Mouse (Mus musculus) lung, embryonic 14.5 days (tissue): ENCODE measurements around the gene Fam45a. TPM values are rescaled to one million over a fixed set of nuclear protein-coding genes. Genes with fewer than 3 reads are reported as not detected.

ENCODE experiments used
- ATAC-seq: fragments of 200-750 bp; cut with Nextera tagmentation; 2 replicates; pipeline ENCODE4 v1.8.0; 2017; ENCODE audit warnings: mild to moderate bottlenecking, moderate TSS enrichment, moderate library complexity; ENCODE audit not compliant: insufficient read depth
- DNase-seq: peaks from one replicate; pipeline ENCODE4 v3.0.0-alpha.2; 2015
- H3K27ac ChIP-seq: fragments of 300-500 bp; sonication (generic); 2 replicates; pipeline ENCODE4 v1.5.1; 2014; ENCODE audit warnings: low read depth, mild to moderate bottlenecking, moderate library complexity
- H3K27me3 ChIP-seq: fragments of 300-500 bp; sonication (generic); 2 replicates; pipeline ENCODE4 v1.6.1; 2014; ENCODE audit warnings: low read length, control low read depth; ENCODE audit not compliant: insufficient read depth
- H3K36me3 ChIP-seq: fragments of 300-500 bp; sonication (generic); 2 replicates; pipeline ENCODE4 v1.6.1; 2014; ENCODE audit warnings: control low read depth; ENCODE audit not compliant: insufficient read depth
- H3K4me1 ChIP-seq: fragments of 300-500 bp; sonication (generic); 2 replicates; pipeline ENCODE4 v1.6.1; 2014; ENCODE audit warnings: antibody characterized with exemption, control low read depth; ENCODE audit not compliant: insufficient read depth
- H3K4me2 ChIP-seq: fragments of 300-500 bp; sonication (generic); 2 replicates; pipeline ENCODE4 v1.6.1; 2014; ENCODE audit warnings: mild to moderate bottlenecking
- H3K4me3 ChIP-seq: fragments of 300-500 bp; sonication (generic); 2 replicates; pipeline ENCODE4 v1.5.1; 2014; ENCODE audit warnings: low read depth, low read length
- H3K9ac ChIP-seq: fragments of 300-500 bp; sonication (generic); 2 replicates; pipeline ENCODE4 v1.6.1; 2014
- H3K9me3 ChIP-seq: fragments of 300-500 bp; sonication (generic); 2 replicates; pipeline ENCODE4 v1.6.1; 2016; ENCODE audit warnings: low read depth, low read length, control low read depth
- CTCF ChIP-seq: IDR thresholded peaks from 2 replicates; pipeline ENCODE4 v1.5.1; 2016; ENCODE audit warnings: antibody characterized with exemption, low read depth
- WGBS: fragments of 180-500 bp; shearing (Covaris S2); extraction: QIAGEN DNeasy Blood & Tissue Kit; methylation state at CpG from one replicate; pipeline ENCODE4 v1.1.7; 2014; 5-methylcytosine and 5-hydroxymethylcytosine counted together
- polyA plus RNA-seq: library from polyadenylated mRNA; unstranded; fragments of >200 nt; fragmentation: Nextera tagmentation; extraction: Ambion mirVana; gene quantifications from 2 replicates; pipeline ENCODE4 v1.2.1, GENCODE M21; 2014

Fam45a gene
- polyA plus RNA-seq, 1 experiment from 2014 or later: 31.3 TPM

- Histone ChIP-seq H3K9me3 (no peaks in the 10 kb centered on the region), H3K27me3 (no peaks in the 10 kb centered on the region), H3K4me3 (no peak overlapping the region), H3K4me2 (no peak overlapping the region), H3K4me1 (no peaks in the 10 kb centered on the region), H3K36me3 (no peaks in the 10 kb centered on the region), H3K9ac (no peak overlapping the region), H3K27ac (no peak overlapping the region)
- DNase-seq (no peak), ATAC-seq (no peak)
- WGBS: 79% methylated on average over 7 of the region's 7 CpGs
- no peak for TF ChIP-seq CTCF
These were observed 11.4 kb upstream of the Fam45a start for GRCm38 (mm10) chr19:60799867-60800569.

- Histone ChIP-seq H3K4me1 (no peaks in the 10 kb centered on the region), H3K4me2 (no peak overlapping the region), H3K9me3 (no peaks in the 10 kb centered on the region), H3K27me3 (no peaks in the 10 kb centered on the region), H3K4me3 (no peak overlapping the region), H3K27ac (no peak overlapping the region), H3K36me3 (no peaks in the 10 kb centered on the region), H3K9ac (no peak overlapping the region)
- TF ChIP-seq CTCF: no peak
- no peak for ATAC-seq
- 64% methylated on average over 2 of the region's 2 CpGs for WGBS
- no peak for DNase-seq
These were observed 6.5 kb upstream of the Fam45a start for GRCm38 (mm10) chr19:60804903-60805302.

- Histone ChIP-seq H3K4me2 (no peak overlapping the region), H3K27me3 (no peaks in the 10 kb centered on the region), H3K9ac (no peak overlapping the region), H3K27ac (no peak overlapping the region), H3K36me3 (peaks cover 7% of the 10 kb centered on the region), H3K9me3 (no peaks in the 10 kb centered on the region), H3K4me3 (no peak overlapping the region), H3K4me1 (no peaks in the 10 kb centered on the region; the same call in 1 of the 2 replicates)
- no peak for TF ChIP-seq CTCF
- 86% methylated on average over 2 of the region's 2 CpGs for WGBS
- DNase-seq (no peak), ATAC-seq (no peak)
These were observed 1.5 kb upstream of the Fam45a start for GRCm38 (mm10) chr19:60809927-60810326.

GRCm38 (mm10) chr19:60812036-60812389, 628 bp downstream of the Fam45a start:
- WGBS: 19% methylated on average over 10 of the region's 10 CpGs
- Histone ChIP-seq H3K36me3 (peaks cover 24% of the 10 kb centered on the region), H3K27me3 (no peaks in the 10 kb centered on the region), H3K4me3 (peak overlapping the region; percentile 66), H3K9ac (peak overlapping the region; percentile 71), H3K27ac (0 out of 2 replicates have a peak overlapping the region, but pooled peaks have one; percentile 58), H3K9me3 (no peaks in the 10 kb centered on the region), H3K4me2 (peak overlapping the region; percentile 74), H3K4me1 (no peaks in the 10 kb centered on the region; the same call in 1 of the 2 replicates)
- DNase-seq (no peak), ATAC-seq (no peak)
- TF ChIP-seq CTCF: no peak

- DNase-seq (no peak), ATAC-seq (no peak)
- no peaks in the 10 kb centered on the region for H3K27me3 ChIP-seq
- no peak overlapping the region for H3K4me2 ChIP-seq
- no peak overlapping the region for H3K4me3 ChIP-seq
- no peak overlapping the region for H3K9ac ChIP-seq
- TF ChIP-seq CTCF: no peak
- H3K36me3 ChIP-seq: peaks cover 29% of the 10 kb centered on the region
- WGBS: 94% methylated on average over 6 of the region's 6 CpGs
- H3K27ac ChIP-seq: no peak overlapping the region
- no peaks in the 10 kb centered on the region; the same call in 1 of the 2 replicates for H3K4me1 ChIP-seq
- H3K9me3 ChIP-seq: no peaks in the 10 kb centered on the region
These were observed 1.7 kb downstream of the Fam45a start for GRCm38 (mm10) chr19:60813133-60813532.

GRCm38 (mm10) chr19:60818677-60819076, 7.3 kb downstream of the Fam45a start:
- Histone ChIP-seq H3K36me3 (peaks cover 78% of the 10 kb centered on the region), H3K27ac (no peak overlapping the region)
- no peak for TF ChIP-seq CTCF

GRCm38 (mm10) chr19:60837747-60838146, 26.4 kb downstream of the Fam45a start:
- WGBS: 55% methylated on average over 1 of the region's 1 CpGs
- Histone ChIP-seq H3K9ac (no peak overlapping the region), H3K9me3 (no peaks in the 10 kb centered on the region), H3K27ac (no peak overlapping the region), H3K36me3 (peaks cover 51% of the 10 kb centered on the region), H3K4me3 (no peak overlapping the region), H3K4me2 (no peak overlapping the region), H3K4me1 (no peaks in the 10 kb centered on the region), H3K27me3 (no peaks in the 10 kb centered on the region)
- peak; percentile 79 for TF ChIP-seq CTCF
- peak; percentile 71 for ATAC-seq
- peak; percentile 88 for DNase-seq

More at GRCm38 (mm10) chr19:60818677-60819076, 7.3 kb downstream of the Fam45a start:
- WGBS: 87% methylated on average over 6 of the region's 6 CpGs
- no peaks in the 10 kb centered on the region for H3K4me1 ChIP-seq
- H3K4me3 ChIP-seq: no peak overlapping the region
- no peak overlapping the region for H3K9ac ChIP-seq
- no peaks in the 10 kb centered on the region for H3K9me3 ChIP-seq
- H3K27me3 ChIP-seq: no peaks in the 10 kb centered on the region
- no peak for DNase-seq
- H3K4me2 ChIP-seq: no peak overlapping the region
- no peak for ATAC-seq

- no peaks in the 10 kb centered on the region for H3K9me3 ChIP-seq
- no peak for TF ChIP-seq CTCF
- no peak overlapping the region for H3K9ac ChIP-seq
- DNase-seq (no peak), ATAC-seq (no peak)
- H3K4me3 ChIP-seq: no peak overlapping the region
- no peak overlapping the region for H3K27ac ChIP-seq
- no peak overlapping the region for H3K4me2 ChIP-seq
- no peaks in the 10 kb centered on the region for H3K27me3 ChIP-seq
- H3K4me1 ChIP-seq: no peaks in the 10 kb centered on the region
- peaks cover 7% of the 10 kb centered on the region for H3K36me3 ChIP-seq
These were observed 31.9 kb downstream of the Fam45a start for GRCm38 (mm10) chr19:60843324-60843723.
